In the genomic region with DNA sequence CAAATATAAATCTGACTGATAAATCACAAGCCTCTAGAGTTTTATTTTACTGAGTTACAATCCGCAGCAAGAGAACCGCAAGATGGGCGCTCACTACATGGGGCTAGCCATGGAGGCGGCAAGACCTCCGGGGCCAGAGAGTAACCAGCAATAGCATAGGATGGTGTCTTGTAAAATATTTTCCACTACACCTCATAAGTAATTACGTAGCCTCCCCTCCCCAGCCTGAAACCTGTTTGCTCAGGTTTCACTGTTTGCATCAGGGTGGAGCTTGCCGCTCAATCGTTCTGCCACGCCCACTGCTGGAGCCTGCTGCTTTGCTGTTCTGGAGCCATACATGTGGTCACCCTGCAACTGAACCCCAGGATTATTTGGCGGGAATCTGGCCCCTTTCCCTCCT, we compare ENCODE assay signal across 10 mouse cellular contexts. TPM values are rescaled to one million over a fixed set of nuclear protein-coding genes. Genes with fewer than 3 reads are reported as not detected.
A peak's percentile ranks its signal among the peaks of the same experiment; 100 is the strongest.
DNase-seq lines count a peak whose midpoint lies in the region; ATAC-seq and TF ChIP-seq lines count a peak whose summit lies in the region.
"Not testable (repeated sequence)": the region's sequence is repeated elsewhere in the genome, so short reads cannot be mapped to it uniquely, and the experiment has no call there.
"Had no signal": no experiment of that assay in that cellular context is flagged by ENCODE, and none has a peak within 500 bp of the region (broad histone marks: within the 10 kb centered on the region; RNA-seq: fewer than 3 reads in every experiment).

No protein-coding gene starts in this region.

- not testable (repeated sequence) for TF ChIP-seq EP300 in lung, postnatal 0 days (IDR thresholded peaks at IDR 0.05)

- peak; percentile 13 to 14 for DNase-seq in adrenal gland, postnatal 36 days
- peak; percentile 8 for DNase-seq in kidney, adult 9 months
- peak; percentile 15 for DNase-seq in lung, postnatal 0 days (ENCODE audit: low spot score)
- peak; percentile 6 for DNase-seq in naive thymus-derived CD4-positive, alpha-beta T cell, adult 2 months (ENCODE audit: low read depth)
- DNase-seq in urinary bladder, adult 18-20 months (ENCODE audit: low spot score in 2 of 2): peak; percentile 18 to 21

- H3K27ac ChIP-seq in forebrain, embryonic 16.5 days (ENCODE audit: low read length); hindbrain, embryonic 12.5 days; limb, embryonic 13.5 days; lung, postnatal 0 days (ENCODE audit: low read length): not testable (repeated sequence)

- not testable (repeated sequence) for H3K4me1 ChIP-seq in forebrain, embryonic 16.5 days (replicated peaks; ENCODE audit: control insufficient read depth, insufficient read depth, low read length); hindbrain, embryonic 12.5 days; lung, postnatal 0 days (ENCODE audit: insufficient read depth, low read depth, low read length)
- H3K4me1 ChIP-seq in limb, embryonic 13.5 days: peaks cover 10% of the 10 kb centered on the region; the same call in 1 of the 2 replicates

- H3K4me3 ChIP-seq in forebrain, embryonic 16.5 days (replicated peaks; ENCODE audit: low read length): peak overlapping the region; percentile 24
- H3K4me3 ChIP-seq in hindbrain, embryonic 12.5 days: 0 out of 2 replicates have a peak overlapping the region, but pooled peaks have one; percentile 2
- peak overlapping the region; percentile 28 for H3K4me3 ChIP-seq in limb, embryonic 13.5 days
- peak overlapping the region; percentile 23 for H3K4me3 ChIP-seq in lung, postnatal 0 days (ENCODE audit: low read depth, low read length)

- not testable (repeated sequence) for H3K9ac ChIP-seq in forebrain, embryonic 16.5 days (replicated peaks; ENCODE audit: low read depth, low read length); hindbrain, embryonic 12.5 days; lung, postnatal 0 days (replicated peaks; ENCODE audit: low read depth)
- H3K9ac ChIP-seq in limb, embryonic 13.5 days: peak overlapping the region; percentile 31; the same call in 1 of the 2 replicates

- H3K36me3 ChIP-seq in forebrain, embryonic 16.5 days (ENCODE audit: control insufficient read depth, insufficient read depth); hindbrain, embryonic 12.5 days; limb, embryonic 13.5 days; lung, postnatal 0 days (ENCODE audit: insufficient read depth, low read length): not testable (repeated sequence)

- not testable (repeated sequence) for TF ChIP-seq CTCF in lung, postnatal 0 days (IDR thresholded peaks at IDR 0.05)

- WGBS in forebrain, embryonic 16.5 days: 28% methylated on average over 10 of the region's 10 CpGs
- 31% methylated on average over 10 of the region's 10 CpGs for WGBS in hindbrain, embryonic 12.5 days
- 18% methylated on average over 10 of the region's 10 CpGs for WGBS in limb, embryonic 13.5 days
- WGBS in lung, postnatal 0 days: 19% methylated on average over 10 of the region's 10 CpGs

- not testable (repeated sequence) for ATAC-seq in forebrain, embryonic 16.5 days; hindbrain, embryonic 12.5 days (ENCODE audit: low FRiP score)
- peak; percentile 61; the same call in 1 of the 2 replicates for ATAC-seq in limb, embryonic 13.5 days (ENCODE audit: low FRiP score, low read depth)
- 0 out of 2 replicates have a peak, but pooled peaks have one; percentile 16 for ATAC-seq in lung, postnatal 0 days

- not testable (repeated sequence) for H3K27me3 ChIP-seq in forebrain, embryonic 16.5 days (replicated peaks; ENCODE audit: control insufficient read depth, insufficient read depth, low read length); hindbrain, embryonic 12.5 days; lung, postnatal 0 days (replicated peaks; ENCODE audit: insufficient read depth, low read length)
- peaks cover 16% of the 10 kb centered on the region for H3K27me3 ChIP-seq in limb, embryonic 13.5 days

- H3K9me3 ChIP-seq in forebrain, embryonic 16.5 days (ENCODE audit: control insufficient read depth, low read length); hindbrain, embryonic 12.5 days (replicated peaks); limb, embryonic 13.5 days; lung, postnatal 0 days (ENCODE audit: low read length): not testable (repeated sequence)

- peak overlapping the region; percentile 44 for H3K4me2 ChIP-seq in forebrain, embryonic 16.5 days (ENCODE audit: low read length)
- peak overlapping the region; percentile 40 for H3K4me2 ChIP-seq in hindbrain, embryonic 12.5 days (replicated peaks)
- H3K4me2 ChIP-seq in limb, embryonic 13.5 days (replicated peaks): peak overlapping the region; percentile 62
- H3K4me2 ChIP-seq in lung, postnatal 0 days (replicated peaks; ENCODE audit: low read depth, low read length): peak overlapping the region; percentile 43

RNA-seq across cellular contexts. Expression of a gene that starts 7.8 kb away (rescaled TPM):
- 1 to 10 TPM; 4.0 to 4.5 TPM for total RNA-seq in adrenal gland, postnatal 36 days (2021)
- polyA plus RNA-seq in forebrain, embryonic 16.5 days (2015; fragmentation: Nextera tagmentation; extraction: Ambion mirVana): 0.26 TPM in 1 of 2 replicates, not detected in the other
- polyA plus RNA-seq in hindbrain, embryonic 12.5 days (2016; fragmentation: Nextera tagmentation; extraction: Ambion mirVana): 0.25 and 0.44 TPM in 2 replicates
- polyA plus RNA-seq in limb, embryonic 13.5 days (2015; fragmentation: Nextera tagmentation; extraction: Ambion mirVana): 0.08 TPM in 1 of 2 replicates, not detected in the other
- 0.54 TPM in 1 of 2 replicates, not detected in the other for polyA plus RNA-seq in lung, postnatal 0 days (2015; fragmentation: Nextera tagmentation; extraction: Ambion mirVana)
- total RNA-seq: common myeloid progenitor, adult 5-6 weeks had no signal
- polyA plus RNA-seq: heart, adult 2 months had no signal
